ENCODE assay signal across 23 mouse cellular contexts in the genomic region with DNA sequence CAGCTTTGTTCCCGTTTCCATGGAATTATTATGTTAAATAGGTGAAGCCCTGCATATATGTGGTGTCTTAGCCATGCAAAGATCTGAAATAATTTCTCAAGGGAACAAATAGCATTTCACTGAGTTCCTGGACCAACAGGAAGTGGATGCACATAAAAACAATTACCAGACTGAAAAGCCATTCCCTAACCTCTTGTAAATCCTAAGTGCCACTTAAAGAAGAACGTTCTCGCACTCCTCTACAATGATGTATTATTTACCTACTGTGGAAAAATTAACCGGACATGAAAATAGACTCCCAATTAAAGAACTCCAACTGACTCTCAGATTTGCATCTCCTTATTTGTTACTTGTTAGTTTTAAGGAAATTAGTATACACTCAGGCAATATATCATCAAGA.
DNase-seq lines count a peak whose midpoint lies in the region; ATAC-seq and TF ChIP-seq lines count a peak whose summit lies in the region.
"Had no signal": no experiment of that assay in that cellular context is flagged by ENCODE, and none has a peak within 500 bp of the region (broad histone marks: within the 10 kb centered on the region; RNA-seq: fewer than 3 reads in every experiment).

No protein-coding gene starts in this region.

- no peaks in the 10 kb centered on the region for H3K27me3 ChIP-seq in lung, embryonic 16.5 days (ENCODE audit: control insufficient read depth, insufficient read depth, low read depth, low read length)
- H3K27me3 ChIP-seq in lung, postnatal 0 days (replicated peaks; ENCODE audit: insufficient read depth, low read length): no peaks in the 10 kb centered on the region
- no peaks in the 10 kb centered on the region for H3K27me3 ChIP-seq in midbrain, embryonic 15.5 days (replicated peaks)
- H3K27me3 ChIP-seq: CH12.LX, Patski had no signal

- no peaks in the 10 kb centered on the region for H3K36me3 ChIP-seq in lung, embryonic 16.5 days (ENCODE audit: control insufficient read depth, insufficient read depth, low read length)
- H3K36me3 ChIP-seq in lung, postnatal 0 days (ENCODE audit: insufficient read depth, low read length): no peaks in the 10 kb centered on the region
- no peaks in the 10 kb centered on the region for H3K36me3 ChIP-seq in midbrain, embryonic 15.5 days (replicated peaks)
- H3K36me3 ChIP-seq: G1E had no signal

- WGBS in lung, embryonic 16.5 days: 56% methylated on average over 4 of the region's 4 CpGs
- WGBS in lung, postnatal 0 days: 56% methylated on average over 4 of the region's 4 CpGs
- 68% methylated on average over 4 of the region's 4 CpGs for WGBS in midbrain, embryonic 15.5 days

- no peak for TF ChIP-seq CTCF in lung, postnatal 0 days (IDR thresholded peaks at IDR 0.05)
- no peak for TF ChIP-seq CTCF in brain, embryonic 14.5 days (IDR thresholded peaks at IDR 0.05; ENCODE audit: borderline replicate concordance, extremely low read depth, insufficient read depth, insufficient read length)

- no peak for TF ChIP-seq POLR2A in brain, embryonic 14.5 days (IDR thresholded peaks at IDR 0.05; ENCODE audit: borderline replicate concordance, extremely low read depth, insufficient read depth, insufficient read length, poor library complexity, severe bottlenecking)

- TF ChIP-seq EP300 in lung, postnatal 0 days (IDR thresholded peaks at IDR 0.05): no peak; the same call in 1 of the 2 replicates

- no peaks in the 10 kb centered on the region for H3K4me1 ChIP-seq in lung, embryonic 16.5 days (replicated peaks; ENCODE audit: control insufficient read depth, insufficient read depth, low read length)
- H3K4me1 ChIP-seq in lung, postnatal 0 days (ENCODE audit: insufficient read depth, low read depth, low read length): no peaks in the 10 kb centered on the region
- H3K4me1 ChIP-seq in midbrain, embryonic 15.5 days: no peaks in the 10 kb centered on the region

- DNase-seq in lung, postnatal 10 days: no peak
- peak; percentile 58 for DNase-seq in lung, postnatal 0 days (ENCODE audit: low spot score)
- DNase-seq in lung, postnatal 25 days (ENCODE audit: low spot score): no peak
- peak; percentile 12 for DNase-seq in brain, embryonic 14.5 days (ENCODE audit: low read depth)
- peak; percentile 34 for DNase-seq in forelimb bud, embryonic 11.5 days (ENCODE audit: low read depth, low spot score)
- no peak for DNase-seq in heart, adult 8-10 months (ENCODE audit: low spot score)
- DNase-seq: adrenal gland, adult 2 months; adrenal gland, adult 8-10 months; adrenal gland, postnatal 10 days; adrenal gland, postnatal 14 days; adrenal gland, postnatal 25 days; adrenal gland, postnatal 36 days; B cell, adult 2 months; cerebellum, adult 11 months; cerebellum, adult 11-12 months; cerebellum, adult 18-20 months had no signal

- H3K27ac ChIP-seq in lung, embryonic 16.5 days (ENCODE audit: low read length): no peak overlapping the region; the same call in 1 of the 2 replicates
- H3K27ac ChIP-seq in lung, postnatal 0 days (ENCODE audit: low read length): no peak overlapping the region
- H3K27ac ChIP-seq in midbrain, embryonic 15.5 days: no peak overlapping the region

- no peak overlapping the region for H3K9ac ChIP-seq in lung, embryonic 16.5 days (ENCODE audit: low read length)
- H3K9ac ChIP-seq in lung, postnatal 0 days (replicated peaks; ENCODE audit: low read depth): no peak overlapping the region
- no peak overlapping the region for H3K9ac ChIP-seq in midbrain, embryonic 15.5 days

- 0 out of 2 replicates have a peak, but pooled peaks have one; percentile 54 for ATAC-seq in lung, embryonic 16.5 days (ENCODE audit: low read depth)
- ATAC-seq in lung, postnatal 0 days: peak; percentile 67; the same call in 1 of the 2 replicates
- ATAC-seq in midbrain, embryonic 15.5 days (replicated peaks): no peak
- ATAC-seq: activated CD4-positive, CD25-positive, alpha-beta regulatory T cell, adult 4 months; CD4-positive, CD25-positive, alpha-beta regulatory T cell, adult 4 months; Patski had no signal

- H3K4me3 ChIP-seq in lung, embryonic 16.5 days (ENCODE audit: low read length): no peak overlapping the region
- no peak overlapping the region for H3K4me3 ChIP-seq in lung, postnatal 0 days (ENCODE audit: low read depth, low read length)
- H3K4me3 ChIP-seq in midbrain, embryonic 15.5 days: no peak overlapping the region

- H3K9me3 ChIP-seq in lung, embryonic 16.5 days (ENCODE audit: control insufficient read depth, low read length): no peaks in the 10 kb centered on the region
- no peaks in the 10 kb centered on the region for H3K9me3 ChIP-seq in lung, postnatal 0 days (ENCODE audit: low read length)
- no peaks in the 10 kb centered on the region for H3K9me3 ChIP-seq in midbrain, embryonic 15.5 days
- H3K9me3 ChIP-seq: G1E had no signal

- H3K4me2 ChIP-seq in lung, embryonic 16.5 days (ENCODE audit: low read depth, low read length): no peak overlapping the region
- H3K4me2 ChIP-seq in lung, postnatal 0 days (replicated peaks; ENCODE audit: low read depth, low read length): no peak overlapping the region
- no peak overlapping the region for H3K4me2 ChIP-seq in midbrain, embryonic 15.5 days

Comparison
In these comparisons a context has a peak if more than half of its experiments do, and no peak if none do; other contexts are left out.
1. DNase-seq: peak in lung, postnatal 0 days (single experiment), brain, embryonic 14.5 days (single experiment) and forelimb bud, embryonic 11.5 days (single experiment); none in lung, postnatal 10 days (single experiment), lung, postnatal 25 days (single experiment) and heart, adult 8-10 months (single experiment).